Mouse (Mus musculus): ENCODE results near the gene Epb41l5.
A peak's percentile ranks its signal among the peaks of the same experiment; 100 is the strongest.

Epb41l5 gene

DNA sequence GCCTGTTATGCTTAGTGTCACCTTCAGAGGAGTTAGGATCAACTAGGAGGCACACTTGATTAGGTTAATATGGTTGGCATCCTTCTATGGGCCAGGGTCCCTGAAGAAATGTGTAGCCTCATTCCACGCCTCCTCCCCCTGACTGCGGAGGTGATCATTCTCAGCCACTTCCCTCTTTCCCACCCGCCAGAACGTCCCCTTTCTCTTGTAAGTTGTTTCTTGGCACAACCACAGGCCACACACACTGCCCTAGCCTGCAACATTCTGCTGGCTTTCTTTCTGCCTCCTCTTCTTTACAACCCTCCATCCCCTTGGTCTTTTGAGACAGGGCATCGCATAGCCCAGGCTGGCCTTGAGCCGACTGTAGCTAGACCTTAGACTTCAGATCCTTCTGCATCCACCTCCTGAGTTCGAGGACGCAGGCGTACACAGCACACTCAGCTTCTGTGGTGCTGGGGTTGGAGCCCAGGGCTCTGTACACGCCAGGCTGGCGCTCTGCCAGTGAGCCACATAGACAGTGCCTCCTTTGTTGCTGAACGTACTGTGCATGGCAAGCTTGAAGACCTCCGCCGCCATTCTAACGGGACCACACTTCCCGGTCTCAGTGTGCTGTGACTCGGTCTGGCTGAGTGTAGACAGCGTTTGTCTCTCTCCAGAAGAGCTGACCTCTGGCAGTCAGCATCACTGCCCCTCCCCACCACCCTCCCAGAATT is 115.6 kb downstream of the Epb41l5 start:
- DNase-seq (ENCODE audit: low read depth, low spot score), result no peak

DNA sequence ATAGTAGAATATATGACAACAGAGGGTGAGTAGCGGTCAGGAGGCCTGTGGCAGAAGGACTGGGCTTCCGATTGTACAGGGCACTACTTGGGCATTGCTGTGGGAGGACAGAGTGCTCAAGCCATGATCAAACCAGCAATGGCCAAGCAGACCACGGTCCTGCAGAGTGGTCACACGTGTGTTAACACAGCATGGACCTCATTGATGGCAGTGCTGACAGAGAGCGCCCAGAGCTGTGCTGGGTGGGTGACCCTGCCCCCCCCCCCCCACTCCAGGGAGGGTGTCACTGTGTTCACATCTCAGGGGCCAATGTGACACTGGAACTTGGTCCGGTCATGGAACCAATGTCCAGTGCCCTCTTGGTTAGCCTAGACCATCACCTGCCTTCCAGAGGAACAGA is 116.6 kb downstream of the Epb41l5 start:
- DNase-seq (ENCODE audit: low read depth, low spot score), result no peak

DNA sequence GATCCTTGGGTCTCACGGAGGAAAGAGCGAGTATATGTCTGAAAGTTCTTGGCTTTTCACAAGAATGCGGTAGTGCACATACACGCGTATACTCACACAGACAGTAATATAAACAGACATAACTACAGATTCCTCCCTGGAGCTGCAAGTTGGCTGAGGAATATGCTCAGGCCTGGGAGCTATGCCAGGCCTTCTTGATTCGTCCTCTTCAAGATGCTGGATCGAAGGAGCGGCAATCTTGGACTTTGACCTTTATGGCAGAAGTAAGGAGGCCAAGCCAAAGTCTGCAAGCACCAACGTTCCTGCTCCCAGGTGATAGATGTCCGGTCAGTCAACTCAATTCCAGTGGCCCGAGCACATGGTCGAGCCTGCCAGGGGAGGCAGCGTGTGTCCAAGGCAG is 117.9 kb downstream of the Epb41l5 start:
- no peak for DNase-seq (ENCODE audit: low read depth, low spot score)

DNA sequence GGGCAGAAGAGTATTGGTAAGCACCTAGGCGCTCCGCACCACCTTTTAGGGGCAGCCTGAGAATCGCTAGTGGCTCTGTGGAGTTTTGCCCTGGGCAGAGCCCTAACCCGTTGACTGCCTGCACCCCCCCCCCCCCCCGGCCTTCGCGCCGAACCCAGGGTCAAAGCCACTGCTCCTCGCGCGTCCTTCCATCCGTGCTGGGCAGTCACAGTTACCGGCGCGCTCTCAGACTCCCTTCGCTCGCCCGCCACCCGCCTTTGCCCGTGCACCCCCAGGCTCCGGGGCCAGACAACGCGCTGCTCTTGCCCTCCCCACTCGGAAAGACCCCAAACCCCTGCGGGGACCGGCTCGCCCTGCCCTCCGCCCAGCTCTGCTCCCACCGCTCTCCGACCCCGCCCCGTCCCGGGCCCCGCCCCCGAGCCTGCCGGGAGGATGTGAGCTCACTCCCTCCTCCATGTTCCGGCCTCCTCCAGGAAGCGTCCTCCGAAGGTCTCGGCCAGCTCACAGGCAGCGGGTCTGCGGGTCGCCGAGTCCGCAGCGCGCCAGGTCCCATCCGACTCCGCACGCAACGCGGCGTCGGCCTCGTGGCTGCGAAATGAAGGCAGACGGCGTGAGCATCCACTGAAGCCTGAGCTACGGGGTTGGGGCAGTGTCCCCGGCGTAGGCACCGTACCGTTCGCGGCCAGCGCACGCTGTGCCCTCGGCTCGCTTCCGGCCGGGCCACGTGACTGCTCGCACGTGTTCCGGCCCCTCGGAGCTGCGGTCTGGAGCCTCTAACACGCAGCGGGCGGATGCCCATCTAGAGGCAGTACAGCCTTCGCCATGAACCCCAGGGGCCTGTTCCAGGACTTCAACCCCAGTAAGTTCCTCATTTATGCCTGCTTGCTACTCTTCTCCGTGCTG is 122.9 kb downstream of the Epb41l5 start, which contains the start of gene Tmem185b:
Gene Tmem185b, plus strand, starts transcription at position 472 of the 903 bp plus-strand sequence.
- DNase-seq (ENCODE audit: low read depth, low spot score), result peak; percentile 58

DNA sequence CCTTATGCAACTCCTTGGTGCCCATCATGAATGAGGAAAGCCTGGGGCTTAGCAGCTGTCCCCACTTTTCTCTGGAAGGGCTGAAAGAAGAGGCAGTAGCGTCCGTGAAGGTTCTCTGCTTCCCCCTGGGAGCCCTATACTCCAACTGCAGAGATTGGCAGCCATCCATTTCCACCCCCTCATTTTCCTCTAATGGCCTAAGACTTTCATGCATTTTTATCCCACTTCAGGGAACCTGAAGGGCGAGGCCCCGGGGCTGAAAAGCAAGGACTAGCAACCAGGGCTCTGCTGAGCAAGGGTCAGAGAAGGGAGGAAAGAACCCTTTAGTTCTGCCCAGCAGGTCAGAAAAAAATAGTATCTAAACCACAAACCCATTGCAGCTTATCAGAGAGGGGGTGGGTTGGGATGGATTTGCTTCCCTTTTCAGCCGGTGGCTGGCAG is 123.8 kb downstream of the Epb41l5 start:
- DNase-seq (ENCODE audit: low read depth, low spot score), result peak; percentile 13

DNA sequence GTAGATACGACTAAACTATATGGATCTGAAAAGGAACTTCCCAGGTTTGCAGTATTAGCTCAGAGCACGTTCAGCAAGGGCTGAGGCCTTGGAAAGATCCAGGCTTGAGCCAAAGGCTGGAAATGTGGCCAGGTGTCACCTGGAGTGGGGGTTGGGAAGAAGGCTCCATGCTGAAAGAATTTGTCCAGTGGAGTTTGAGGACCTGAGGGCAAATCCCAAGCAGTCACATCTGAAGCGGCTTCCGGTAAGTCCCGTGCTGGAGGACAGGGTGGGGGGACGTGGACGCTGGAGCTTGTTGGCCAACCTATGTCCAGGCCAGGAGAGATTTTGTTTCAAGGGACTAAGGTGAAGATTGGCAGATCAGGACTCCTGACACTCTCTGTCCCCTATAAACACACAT is 125.0 kb downstream of the Epb41l5 start:
- no peak for DNase-seq (ENCODE audit: low read depth, low spot score)

DNA sequence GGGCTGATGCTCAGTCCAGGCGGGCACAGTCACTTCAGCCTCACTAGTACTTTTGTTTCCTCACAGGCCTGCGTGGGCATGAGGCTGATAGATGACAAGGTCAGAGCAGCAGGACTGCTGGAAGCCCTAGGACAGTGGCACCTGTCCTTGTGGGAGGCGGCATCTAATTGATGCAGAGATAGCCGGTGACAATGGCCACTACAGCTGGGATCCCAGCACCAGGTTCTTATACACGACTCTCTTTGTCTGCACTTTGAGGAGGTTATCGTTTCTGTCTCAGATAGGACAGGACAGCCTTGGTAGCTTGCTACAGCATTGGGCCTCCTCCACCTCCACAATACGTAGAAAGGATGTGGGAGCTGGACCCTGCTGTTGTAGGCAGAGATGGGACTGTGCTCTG is 125.4 kb downstream of the Epb41l5 start:
- no peak for DNase-seq (ENCODE audit: low read depth, low spot score)

DNA sequence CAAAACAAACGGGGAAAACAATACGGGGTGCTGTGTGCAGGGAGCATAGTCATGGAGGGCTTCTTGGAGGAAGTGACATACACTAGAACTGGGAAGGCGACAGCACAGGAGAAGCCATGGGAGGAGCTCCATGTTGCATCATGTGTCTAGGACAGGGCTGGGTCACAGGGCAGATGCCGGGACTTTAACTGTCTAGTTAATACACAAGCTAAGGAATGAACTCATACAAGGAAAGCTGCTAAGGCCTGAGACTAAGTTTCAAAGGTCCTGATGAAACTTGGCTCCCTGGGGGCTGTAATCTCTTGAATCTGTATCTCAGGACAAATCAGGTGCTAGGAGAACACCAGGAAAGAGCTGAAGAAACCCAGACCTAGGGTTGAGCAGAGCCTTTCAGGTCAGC is 126.1 kb downstream of the Epb41l5 start:
- DNase-seq (ENCODE audit: low read depth, low spot score), result no peak

DNA sequence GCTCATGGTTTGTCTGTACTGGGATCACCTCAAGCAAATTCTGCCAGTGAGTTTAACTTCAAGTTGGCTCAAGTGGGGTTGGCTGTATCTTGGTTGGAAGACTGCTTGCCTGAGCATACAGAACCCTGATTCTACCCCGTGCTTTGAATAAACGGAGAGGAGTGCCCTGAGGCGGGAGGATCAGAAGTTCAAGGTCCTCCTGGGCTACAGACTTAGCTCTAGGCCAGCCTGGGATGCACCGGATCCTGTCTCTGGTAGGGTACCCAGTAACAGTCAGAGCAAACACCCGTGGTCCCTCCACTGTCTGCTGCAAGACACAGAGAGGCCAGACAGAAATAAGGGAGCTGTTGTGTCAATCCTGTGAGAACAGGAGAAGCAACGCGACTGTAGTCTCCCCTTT is 127.1 kb downstream of the Epb41l5 start:
- DNase-seq (ENCODE audit: low read depth, low spot score), result no peak

DNA sequence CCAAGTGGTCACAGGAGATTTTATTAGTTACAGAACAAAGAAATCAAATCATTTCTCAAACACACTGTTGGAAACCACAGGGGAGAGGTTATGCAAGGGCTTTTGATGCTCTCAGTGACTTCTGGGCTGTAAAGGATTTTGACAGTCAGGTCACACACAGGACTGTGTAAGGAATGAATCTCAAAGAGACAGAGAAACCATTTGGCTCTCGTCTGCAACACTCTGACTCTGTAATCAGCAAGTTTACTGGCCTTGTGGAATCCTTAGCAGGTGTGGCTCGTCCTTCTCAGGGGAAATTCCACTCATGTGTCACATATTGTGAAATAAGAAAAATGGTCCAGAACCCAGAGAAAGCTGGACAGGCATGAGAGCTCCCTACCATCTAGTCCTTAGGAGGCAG is 127.8 kb downstream of the Epb41l5 start:
- no peak for DNase-seq (ENCODE audit: low read depth, low spot score)

DNA sequence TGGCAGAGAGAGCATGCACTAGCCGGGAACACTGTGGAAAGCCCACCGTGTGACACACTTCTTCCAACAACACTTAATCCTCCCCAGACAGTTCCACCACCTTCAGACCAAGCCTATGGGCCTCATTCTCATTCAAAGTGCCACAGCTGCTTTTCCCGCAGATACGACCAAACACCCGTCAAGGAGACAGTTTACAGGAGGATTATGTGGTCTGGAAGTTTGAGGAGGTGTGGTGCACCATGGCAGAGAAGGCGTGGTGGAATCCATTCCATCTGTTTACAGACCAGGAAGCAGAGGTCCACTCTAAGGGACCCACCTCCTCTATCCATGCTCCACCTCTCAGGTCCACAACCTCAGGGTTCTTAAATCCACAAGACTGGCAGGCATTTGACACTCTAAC is 129.5 kb downstream of the Epb41l5 start:
- DNase-seq (ENCODE audit: low read depth, low spot score), result no peak

DNA sequence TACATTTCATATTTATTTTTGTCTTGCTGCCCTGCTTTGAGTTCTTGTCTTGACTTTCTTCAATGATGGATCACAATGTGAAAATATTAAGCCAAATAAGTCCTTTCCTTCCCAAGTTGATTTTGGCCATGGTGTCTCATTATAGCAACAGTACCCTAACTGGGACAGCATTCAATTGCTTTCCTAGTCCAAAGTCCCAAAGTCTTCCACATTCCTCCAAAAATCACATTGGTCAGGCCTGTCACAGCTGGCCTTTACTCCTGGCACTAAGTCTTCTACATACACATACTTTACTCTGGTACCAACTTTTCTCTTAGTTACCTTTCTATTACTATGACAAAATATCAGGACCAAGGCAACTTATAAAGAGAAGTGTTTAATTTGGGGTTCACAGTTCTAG is 130.0 kb downstream of the Epb41l5 start:
- DNase-seq (ENCODE audit: low read depth, low spot score), result no peak

DNA sequence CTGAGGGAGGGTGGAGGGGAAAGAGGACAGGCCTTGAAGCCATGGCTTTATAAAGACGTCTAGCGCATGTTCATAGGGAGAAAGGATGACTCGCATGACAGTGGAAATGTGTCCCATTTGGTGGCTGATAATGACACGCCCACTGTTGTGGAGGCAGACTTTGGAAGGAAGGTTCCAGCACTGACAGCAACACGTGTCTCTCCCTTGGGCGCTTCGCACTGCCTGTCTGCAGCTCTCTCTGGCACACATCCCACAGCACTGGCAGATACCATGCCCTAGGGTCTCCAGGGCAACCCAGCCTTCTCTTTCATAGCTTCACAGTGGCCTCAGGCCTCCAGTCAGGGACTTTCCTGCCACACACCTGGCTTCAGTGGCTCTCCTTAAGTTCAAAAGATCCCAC is 130.7 kb downstream of the Epb41l5 start:
- no peak for DNase-seq (ENCODE audit: low read depth, low spot score)

DNA sequence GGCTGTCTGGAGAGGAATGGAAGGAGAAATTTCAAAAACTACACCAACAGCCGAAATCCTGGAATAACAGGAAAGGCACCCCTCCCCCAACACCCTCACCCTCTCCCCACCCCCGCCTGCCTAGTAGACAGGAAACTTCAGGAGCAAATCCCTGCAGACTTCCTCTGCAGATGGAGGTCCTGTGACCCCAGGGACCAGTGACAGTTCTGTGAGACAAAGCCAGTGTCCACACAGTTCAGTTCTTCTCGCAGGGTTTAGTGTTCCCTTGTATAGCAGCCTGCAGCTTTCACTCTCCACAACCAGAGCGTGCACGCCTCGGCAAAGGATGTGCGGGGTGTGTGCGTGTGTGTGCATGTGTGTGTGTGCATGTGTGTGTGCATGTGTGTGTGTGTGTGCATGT is 137.9 kb downstream of the Epb41l5 start:
- no peak for DNase-seq (ENCODE audit: low read depth, low spot score)

DNA sequence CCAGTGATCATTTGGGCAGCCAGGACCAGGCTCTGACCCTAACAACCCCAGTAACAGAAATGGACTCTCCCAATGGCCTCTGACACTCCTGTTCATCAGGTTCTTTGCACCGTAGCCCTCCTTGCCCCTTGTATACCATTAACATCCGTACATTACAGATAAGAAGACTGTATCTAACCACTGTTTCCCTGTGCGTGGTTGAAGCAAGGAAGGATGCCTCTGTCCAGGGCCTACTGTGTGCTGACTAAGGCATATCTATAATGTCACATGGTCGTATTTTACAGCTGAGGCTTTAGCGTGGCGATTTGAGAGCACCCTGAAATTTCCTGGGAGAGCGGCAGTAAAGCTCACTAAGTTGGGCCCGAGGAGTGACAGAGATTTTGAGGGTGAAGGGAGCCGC is 138.4 kb downstream of the Epb41l5 start:
- no peak for DNase-seq (ENCODE audit: low read depth, low spot score)

DNA sequence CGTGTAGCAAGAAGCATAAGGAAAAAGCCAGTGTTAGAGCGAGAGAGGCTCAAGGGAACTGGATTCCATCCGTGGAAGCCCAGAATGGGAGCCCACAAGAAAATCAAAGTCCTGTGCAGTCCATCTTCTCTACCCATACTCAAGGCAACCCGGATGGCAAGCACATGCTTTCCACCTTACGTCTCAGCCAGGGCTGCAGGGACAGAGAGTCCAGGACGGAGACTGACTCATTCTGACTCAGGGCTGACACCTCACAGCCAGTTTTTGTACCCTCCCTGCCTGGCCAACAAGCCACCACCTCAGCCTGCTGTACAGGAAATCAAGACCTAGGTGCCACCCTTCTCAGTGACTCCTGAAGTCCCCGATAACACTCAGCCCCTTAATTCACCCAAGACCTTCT is 139.3 kb downstream of the Epb41l5 start:
- DNase-seq (ENCODE audit: low read depth, low spot score), result no peak

DNA sequence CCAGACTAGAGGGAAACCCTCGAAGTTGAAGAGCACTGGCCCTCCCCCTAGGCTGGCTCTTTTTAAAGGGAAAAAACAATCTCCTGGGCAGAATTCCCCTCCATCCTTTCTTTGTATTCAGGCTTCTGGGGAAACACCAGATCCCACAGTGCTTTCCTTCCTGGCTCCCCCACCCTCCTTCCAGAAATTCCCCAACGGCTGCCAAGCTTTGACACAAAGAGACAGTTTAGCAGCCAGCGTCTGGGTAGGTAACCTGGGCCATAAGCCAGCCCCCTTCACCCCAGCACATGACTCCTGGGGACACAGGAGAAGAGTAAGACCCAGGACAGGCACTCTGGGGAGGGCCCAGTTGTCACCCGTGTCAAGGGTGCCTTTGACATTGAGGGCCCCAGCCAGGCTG is 140.3 kb downstream of the Epb41l5 start:
- no peak for DNase-seq (ENCODE audit: low read depth, low spot score)

DNA sequence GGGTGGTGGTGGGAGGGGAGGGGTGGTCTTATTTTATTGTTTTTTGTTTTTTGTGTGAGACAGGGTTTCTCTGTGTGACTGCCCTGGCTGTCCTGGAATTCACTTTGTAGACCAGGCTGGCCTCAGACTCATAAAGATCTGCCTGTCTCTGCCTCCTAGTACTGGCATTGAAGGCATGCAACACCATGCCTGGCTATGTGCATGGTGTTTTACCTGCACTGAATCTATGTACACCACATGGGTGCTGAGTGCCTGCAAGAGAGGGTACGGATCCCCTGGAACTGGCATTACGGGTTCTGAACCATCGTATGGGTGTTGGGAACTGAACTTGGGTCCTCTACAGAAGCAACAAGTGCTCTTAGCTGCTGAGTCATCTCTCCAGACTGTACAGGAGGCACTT is 142.8 kb downstream of the Epb41l5 start:
- no peak for DNase-seq (ENCODE audit: low read depth, low spot score)

DNA sequence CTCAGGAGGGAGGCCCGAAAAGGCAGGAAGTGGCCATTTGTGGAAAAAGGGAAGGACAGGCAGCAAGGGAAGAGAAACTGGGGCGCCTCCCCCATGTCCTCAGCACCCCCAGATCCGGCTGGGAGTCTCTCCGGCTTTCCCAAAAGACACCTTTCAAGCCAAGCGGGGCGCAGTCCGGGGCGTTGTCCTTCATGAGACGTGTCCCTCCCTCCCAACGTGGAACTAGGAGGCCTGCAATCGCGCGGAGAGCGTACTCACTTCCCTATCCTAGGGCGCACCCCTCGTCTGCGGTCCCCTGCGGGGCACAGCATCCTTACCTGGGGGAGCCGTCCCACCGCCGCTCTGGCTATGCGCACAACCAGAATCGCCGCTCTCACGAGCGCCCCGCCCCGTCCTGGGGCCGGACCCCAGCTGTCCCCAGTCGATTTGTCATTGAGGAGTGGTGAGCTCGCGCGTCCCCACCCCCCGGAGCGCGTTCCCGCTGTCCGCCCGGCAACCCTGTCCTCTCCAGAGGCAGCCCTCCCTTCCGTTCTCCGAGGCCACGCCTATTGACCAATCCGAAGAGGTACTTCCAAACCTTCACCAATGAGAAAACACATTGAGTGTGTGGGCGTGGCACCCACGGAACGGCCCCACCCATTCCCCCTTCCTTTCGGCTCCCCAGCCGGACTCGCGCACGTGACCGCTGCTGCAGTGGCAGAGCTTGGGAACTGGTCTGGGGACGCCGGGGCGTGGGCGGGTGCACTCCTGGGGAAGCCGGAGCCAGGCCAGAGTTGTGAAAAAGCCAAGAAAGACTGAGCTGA is 144.3 kb downstream of the Epb41l5 start, which contains the start of gene Ralb:
Gene Ralb, minus strand, starts transcription at position 535 of the 803 bp plus-strand sequence.
- DNase-seq (ENCODE audit: low read depth, low spot score), result peak; percentile 97

DNA sequence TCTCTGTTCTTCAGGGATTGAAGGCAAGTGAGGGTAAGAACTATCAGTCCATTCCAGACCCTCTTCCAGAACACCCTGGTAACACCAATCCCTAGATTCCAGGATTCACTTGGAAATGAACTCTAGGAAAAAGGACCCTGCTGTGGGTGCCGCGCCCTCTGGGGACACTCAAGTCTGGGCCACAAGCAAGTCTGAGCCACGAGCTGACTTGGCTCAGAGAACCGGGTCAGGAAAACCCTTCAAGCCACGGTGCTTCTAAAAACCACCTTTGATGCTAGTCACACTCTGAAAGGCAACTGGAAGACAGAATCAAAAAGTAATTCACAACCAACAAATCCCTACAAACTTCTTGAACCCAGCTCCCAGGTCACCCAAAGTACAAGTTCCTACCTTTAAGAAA is 145.0 kb downstream of the Epb41l5 start:
- no peak for DNase-seq (ENCODE audit: low read depth, low spot score)

DNA sequence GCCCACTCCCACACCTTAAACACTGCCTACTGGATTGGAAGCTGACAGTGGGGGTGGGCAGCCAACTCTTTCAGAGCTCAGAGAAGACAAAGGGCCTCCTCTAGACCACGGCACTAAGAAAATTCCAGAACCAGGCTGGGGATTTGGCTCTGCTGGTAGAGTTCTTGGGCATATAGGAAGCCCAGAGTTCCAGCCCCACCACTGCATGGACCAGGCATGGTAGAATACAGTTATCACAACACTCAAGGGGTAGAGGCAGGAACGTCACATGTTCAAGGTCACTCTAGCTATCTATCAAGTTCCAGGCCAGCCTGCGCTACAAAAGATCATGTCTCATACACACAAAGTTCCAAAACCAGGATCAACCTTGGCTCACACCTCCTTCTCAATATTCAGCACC is 145.6 kb downstream of the Epb41l5 start:
- DNase-seq (ENCODE audit: low read depth, low spot score), result no peak

DNA sequence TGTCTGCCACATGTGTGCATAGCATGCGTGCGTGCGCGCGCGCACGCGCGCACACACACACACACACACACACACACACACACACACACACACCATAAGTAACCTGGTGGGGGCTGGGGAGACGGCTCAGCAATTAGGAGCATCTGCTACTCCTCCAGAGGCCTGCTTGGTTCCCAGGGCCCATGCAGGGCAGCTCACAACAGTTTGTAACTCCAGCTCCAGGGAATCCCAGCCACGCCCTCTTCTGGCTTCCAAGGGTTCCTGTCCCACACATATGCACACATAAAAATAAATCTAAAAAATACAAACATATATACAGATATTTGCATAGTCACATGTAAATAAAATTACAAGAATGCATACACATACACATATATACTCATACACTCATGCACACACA is 146.1 kb downstream of the Epb41l5 start:
- no peak for DNase-seq (ENCODE audit: low read depth, low spot score)
